Mouse (Mus musculus) Muller cell, postnatal 12 days (primary cell): ENCODE data around the gene Slc38a11.
A peak's percentile ranks its signal among the peaks of the same experiment; 100 is the strongest.

Experiments used
- DNase-seq: peaks from one replicate; pipeline ENCODE4 v3.0.0-alpha.2; 2015; ENCODE audit errors: inconsistent ontology term

Gene Slc38a11

GRCm38 (mm10) chr2:65363828-65364497 is at the start of gene Slc38a11:
Gene Slc38a11, minus strand, starts transcription at chr2:65364034.
- peak; percentile 33 for DNase-seq

- DNase-seq = peak; percentile 33
Measured at GRCm38 (mm10) chr2:65407110-65407509, 43.3 kb upstream of the Slc38a11 start.

- DNase-seq = no peak
Measured at GRCm38 (mm10) chr2:65405407-65405806, 41.6 kb upstream of the Slc38a11 start.

- DNase-seq = no peak
Measured at GRCm38 (mm10) chr2:65402001-65402400, 38.2 kb upstream of the Slc38a11 start.

- DNase-seq = no peak
Measured at GRCm38 (mm10) chr2:65399938-65400337, 36.1 kb upstream of the Slc38a11 start.

- DNase-seq = peak; percentile 22
Measured at GRCm38 (mm10) chr2:65396128-65396527, 32.3 kb upstream of the Slc38a11 start.

GRCm38 (mm10) chr2:65393061-65393460 is 29.2 kb upstream of the Slc38a11 start:
- DNase-seq = no peak

- DNase-seq = no peak
Measured at GRCm38 (mm10) chr2:65391322-65391721, 27.5 kb upstream of the Slc38a11 start.

GRCm38 (mm10) chr2:65384815-65385214 is 21.0 kb upstream of the Slc38a11 start:
- DNase-seq = no peak

- DNase-seq = no peak
Measured at GRCm38 (mm10) chr2:65382485-65382884, 18.7 kb upstream of the Slc38a11 start.

- no peak for DNase-seq
Measured at GRCm38 (mm10) chr2:65378425-65378824, 14.6 kb upstream of the Slc38a11 start.

- DNase-seq = no peak
Measured at GRCm38 (mm10) chr2:65374410-65374809, 10.6 kb upstream of the Slc38a11 start.

GRCm38 (mm10) chr2:65373076-65373475 is 9.2 kb upstream of the Slc38a11 start:
- no peak for DNase-seq

- no peak for DNase-seq
Measured at GRCm38 (mm10) chr2:65360736-65361475, 2.9 kb downstream of the Slc38a11 start.

- no peak for DNase-seq
Measured at GRCm38 (mm10) chr2:65347367-65347766, 16.5 kb downstream of the Slc38a11 start.

GRCm38 (mm10) chr2:65346915-65347314 is 16.9 kb downstream of the Slc38a11 start:
- DNase-seq = no peak

- DNase-seq = no peak
Measured at GRCm38 (mm10) chr2:65346037-65346436, 17.8 kb downstream of the Slc38a11 start.

- DNase-seq = no peak
Measured at GRCm38 (mm10) chr2:65342057-65342456, 21.8 kb downstream of the Slc38a11 start.

GRCm38 (mm10) chr2:65340839-65341238 is 23.0 kb downstream of the Slc38a11 start:
- no peak for DNase-seq

- peak; percentile 69 for DNase-seq
Measured at GRCm38 (mm10) chr2:65337378-65338140, 26.3 kb downstream of the Slc38a11 start.

GRCm38 (mm10) chr2:65336608-65337007 is 27.2 kb downstream of the Slc38a11 start:
- DNase-seq = no peak

GRCm38 (mm10) chr2:65334091-65334490 is 29.7 kb downstream of the Slc38a11 start:
- DNase-seq = no peak
